13 mouse cellular contexts compared by ENCODE assay signal in the genomic region with DNA sequence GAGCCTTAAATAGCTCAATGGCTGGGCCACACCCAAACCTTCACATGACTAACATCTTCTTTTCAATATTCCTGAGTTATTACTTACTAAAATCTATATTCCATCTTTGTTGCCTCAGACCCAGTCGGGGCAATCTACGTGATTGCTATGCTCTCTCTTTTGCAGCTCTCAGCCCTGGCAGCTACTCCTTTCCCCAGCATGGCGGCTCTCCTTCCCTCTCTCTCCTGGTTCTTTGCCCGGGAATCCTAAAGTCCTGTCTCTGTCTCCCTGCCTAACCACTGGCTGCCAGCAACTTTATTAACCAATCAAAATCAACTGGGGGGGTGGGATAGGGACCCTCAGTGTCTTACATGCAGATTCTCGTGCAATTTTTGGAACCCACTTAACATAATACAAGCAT.
DNase-seq lines count a peak whose midpoint lies in the region.
"Had no signal": no experiment of that assay in that cellular context is flagged by ENCODE, and none has a peak within 500 bp of the region (broad histone marks: within the 10 kb centered on the region; RNA-seq: fewer than 3 reads in every experiment).

No protein-coding gene starts in this region.

- DNase-seq in cerebellum, postnatal 10 days: peak; percentile 53 to 62
- no peak for DNase-seq in cerebellum, adult 11 months
- DNase-seq: adrenal gland, adult 2 months; adrenal gland, adult 8-10 months; adrenal gland, postnatal 10 days; adrenal gland, postnatal 14 days; adrenal gland, postnatal 25 days; adrenal gland, postnatal 36 days; B cell, adult 2 months; cerebellum, adult 11-12 months; cerebellum, adult 18-20 months; cerebellum, adult 2 months; cerebellum, adult 8-10 months had no signal
